Mouse (Mus musculus): ENCODE results near the gene 4833439L19Rik. TPM values are rescaled to one million over a fixed set of nuclear protein-coding genes. Genes with fewer than 3 reads are reported as not detected.
A peak's percentile ranks its signal among the peaks of the same experiment; 100 is the strongest.

The 4833439L19Rik gene
- total RNA-seq, 2 experiments from 2014 or later = 155 to 156 TPM

DNA sequence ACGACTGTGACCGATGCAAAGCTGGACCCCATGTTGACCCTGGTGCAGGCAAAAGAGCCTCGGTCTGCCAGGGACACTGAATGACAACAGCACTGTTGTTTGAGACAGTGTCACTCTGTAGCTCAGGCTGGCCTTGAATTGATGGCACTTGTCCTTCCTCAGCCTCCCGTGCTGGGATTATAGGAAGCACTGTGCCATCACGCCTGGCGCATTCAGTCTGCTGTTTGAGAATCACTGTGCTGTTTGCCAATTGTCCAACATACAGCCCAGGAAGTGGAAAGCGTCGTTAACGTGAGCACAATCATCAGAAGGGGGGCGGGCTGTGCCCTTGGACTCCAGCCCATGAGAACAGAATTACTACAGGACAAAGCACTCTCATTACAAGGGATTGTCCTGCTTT is 16.9 kb upstream of the 4833439L19Rik start:
- DNase-seq = peak; percentile 19 to 29

DNA sequence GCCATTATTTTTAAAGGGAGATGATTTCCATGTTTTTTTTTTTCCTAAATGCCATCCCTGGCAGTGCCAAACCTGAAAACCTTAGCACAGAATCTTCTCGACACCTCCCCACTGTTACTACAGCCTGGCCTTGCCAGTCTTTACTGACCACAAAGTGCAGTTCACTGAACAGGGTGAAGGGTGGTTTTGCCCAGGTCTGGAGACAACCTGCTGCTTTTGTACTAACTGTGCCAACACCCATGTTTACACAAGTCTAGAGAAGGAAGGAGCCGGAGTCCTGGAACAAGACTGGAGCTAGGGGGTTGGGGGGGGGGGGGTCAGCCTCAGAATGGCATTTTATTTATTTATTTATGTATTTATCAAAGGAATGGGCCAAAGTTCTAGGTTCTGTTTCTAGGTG is 16.1 kb upstream of the 4833439L19Rik start:
- no peak for DNase-seq

- no peak for DNase-seq
Measured at GRCm38 (mm10) chr13:54577652-54578507, 12.6 kb upstream of the 4833439L19Rik start.

GRCm38 (mm10) chr13:54575489-54575888 is 10.3 kb upstream of the 4833439L19Rik start:
- no peak for DNase-seq

DNA sequence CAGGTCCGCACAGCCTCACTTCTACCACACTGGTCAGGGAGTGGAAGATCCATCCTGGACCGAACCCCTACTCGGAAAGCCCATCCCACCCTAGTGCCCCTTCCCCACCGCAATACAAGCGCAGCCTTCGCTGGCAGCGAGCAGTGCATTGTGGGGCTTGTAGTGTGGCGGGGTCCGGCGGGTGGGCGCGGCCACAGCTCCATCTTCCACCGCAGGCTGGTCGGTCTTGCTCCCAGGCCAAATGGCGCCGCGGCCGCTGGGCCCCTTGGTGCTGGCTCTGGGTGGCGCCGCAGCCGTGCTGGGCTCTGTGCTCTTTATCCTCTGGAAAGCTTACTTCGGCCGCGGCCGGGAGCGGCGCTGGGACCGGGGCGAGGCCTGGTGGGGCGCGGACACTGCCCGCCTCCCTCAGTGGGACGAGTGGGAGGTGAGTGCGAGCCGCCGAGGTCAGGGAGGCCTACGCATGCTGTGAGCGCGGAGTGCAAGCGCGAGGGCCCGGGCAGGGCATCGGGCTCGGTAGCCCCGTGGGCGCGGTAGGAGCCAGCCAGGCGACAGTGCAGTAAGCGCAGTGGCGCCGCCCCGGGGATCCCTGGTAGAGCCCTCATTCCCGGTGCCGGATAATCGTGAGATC is 9.7 kb upstream of the 4833439L19Rik start, which contains the start of gene Arl10:
TSS of gene Arl10 (plus strand) at position 162 of the 628 bp plus-strand sequence.
- DNase-seq = peak; percentile 80

GRCm38 (mm10) chr13:54572621-54573020 is 7.4 kb upstream of the 4833439L19Rik start:
- no peak for DNase-seq

- DNase-seq = no peak
Measured at GRCm38 (mm10) chr13:54571637-54572036, 6.4 kb upstream of the 4833439L19Rik start.

GRCm38 (mm10) chr13:54570736-54571135 is 5.5 kb upstream of the 4833439L19Rik start:
- DNase-seq = no peak

DNA sequence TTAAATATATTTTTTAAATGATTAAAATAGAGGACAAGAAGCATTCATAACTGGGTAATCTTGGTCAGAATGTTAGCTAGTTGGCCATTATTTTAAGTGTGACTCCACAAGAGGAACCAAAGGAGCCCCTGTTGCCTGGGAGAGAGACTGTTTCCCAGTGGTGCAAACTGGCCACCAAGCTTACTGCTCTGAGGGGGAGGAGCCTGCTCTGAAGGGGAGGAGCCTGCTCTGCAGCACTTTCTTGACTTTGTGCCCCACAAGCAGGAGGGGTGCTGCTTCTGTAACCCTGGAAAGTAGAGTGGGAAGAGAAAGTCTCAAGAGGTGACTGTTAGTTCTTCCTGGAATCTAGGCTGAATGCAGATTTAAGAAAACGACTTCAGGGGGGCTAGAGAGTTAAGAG is 4.0 kb upstream of the 4833439L19Rik start:
- DNase-seq = no peak

GRCm38 (mm10) chr13:54568380-54568779 is 3.1 kb upstream of the 4833439L19Rik start:
- no peak for DNase-seq

DNA sequence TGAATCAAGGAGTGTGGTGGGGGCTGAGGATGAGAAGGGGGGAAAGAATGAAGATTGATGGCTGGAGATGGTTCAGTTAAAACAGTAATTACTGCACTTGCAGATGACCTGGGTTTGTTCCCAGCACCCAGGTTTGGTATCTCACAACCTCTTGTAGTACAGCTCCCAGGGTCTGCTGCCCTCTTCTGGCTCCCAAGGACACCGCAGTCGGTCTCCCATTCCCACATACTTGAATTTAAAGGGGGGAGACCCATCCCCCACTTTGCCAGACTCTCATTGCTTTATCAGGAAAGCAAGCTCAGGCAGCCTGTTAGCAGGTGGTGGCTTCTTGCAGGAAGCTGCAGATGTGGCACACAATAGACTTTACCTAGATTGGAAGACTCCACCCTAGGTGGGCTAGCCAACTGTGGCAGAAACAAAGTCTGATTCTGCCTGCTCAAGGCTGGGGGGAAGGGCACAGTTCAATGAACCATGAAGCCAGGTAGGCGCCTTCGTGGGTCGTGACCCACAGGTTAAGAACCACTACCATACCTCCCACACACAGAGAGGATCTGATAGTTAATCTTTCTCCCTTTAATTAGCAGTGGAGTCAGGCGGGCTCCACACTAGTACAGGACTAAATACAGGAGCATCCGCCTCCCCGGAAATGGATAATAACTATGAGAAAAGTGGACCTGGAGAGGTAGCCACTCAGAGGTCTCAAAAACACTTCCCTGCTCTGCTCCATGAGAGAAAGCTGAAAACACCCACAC is 535 bp upstream of the 4833439L19Rik start:
- DNase-seq = peak in 1 of 2 experiments; percentile 34

DNA sequence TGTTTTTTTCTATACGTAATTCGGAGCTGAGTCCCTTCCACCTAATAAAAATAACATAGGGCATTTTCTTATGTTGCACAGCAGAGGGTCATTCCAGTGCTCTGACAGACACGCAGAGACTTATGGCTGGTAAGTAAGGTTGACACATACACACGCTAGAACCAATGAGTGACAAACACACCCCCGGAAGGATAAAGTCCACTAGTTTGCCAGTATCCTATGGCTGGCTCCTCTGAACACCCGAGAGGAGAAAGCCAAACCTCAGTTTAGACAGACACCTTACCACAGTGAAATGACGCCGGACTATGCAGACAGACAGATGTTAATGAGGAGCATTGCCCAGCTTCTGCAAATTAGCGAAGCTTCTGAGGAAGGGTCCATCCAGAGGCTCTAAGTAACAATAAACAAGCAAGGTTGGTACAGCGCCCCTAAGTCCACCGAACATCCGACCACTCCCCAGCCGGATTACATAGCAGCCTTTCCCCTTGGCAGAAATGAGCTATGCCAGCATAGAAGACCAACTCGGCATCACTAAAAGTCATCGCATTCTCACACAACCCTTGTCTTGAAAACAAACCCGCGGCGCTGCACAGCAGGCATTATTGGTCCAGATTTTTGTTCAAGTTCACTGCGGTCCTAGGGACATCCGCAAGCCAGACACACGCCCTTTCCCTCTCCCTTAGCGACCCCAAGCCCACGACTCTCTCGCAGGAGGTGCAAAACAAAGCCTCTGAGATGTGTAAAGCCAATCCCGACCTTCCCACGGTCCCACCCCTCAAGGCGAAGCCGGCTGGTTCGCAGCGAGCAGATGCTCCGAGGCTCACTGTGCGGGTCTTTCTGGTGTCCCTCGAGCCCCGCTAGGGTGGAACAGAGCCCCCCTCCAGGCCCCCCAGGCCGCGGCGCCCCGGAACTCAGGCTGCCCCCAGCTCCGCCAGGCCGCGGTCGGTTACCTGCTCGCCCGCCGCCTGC is 719 bp downstream of the 4833439L19Rik start:
- DNase-seq = no peak

DNA sequence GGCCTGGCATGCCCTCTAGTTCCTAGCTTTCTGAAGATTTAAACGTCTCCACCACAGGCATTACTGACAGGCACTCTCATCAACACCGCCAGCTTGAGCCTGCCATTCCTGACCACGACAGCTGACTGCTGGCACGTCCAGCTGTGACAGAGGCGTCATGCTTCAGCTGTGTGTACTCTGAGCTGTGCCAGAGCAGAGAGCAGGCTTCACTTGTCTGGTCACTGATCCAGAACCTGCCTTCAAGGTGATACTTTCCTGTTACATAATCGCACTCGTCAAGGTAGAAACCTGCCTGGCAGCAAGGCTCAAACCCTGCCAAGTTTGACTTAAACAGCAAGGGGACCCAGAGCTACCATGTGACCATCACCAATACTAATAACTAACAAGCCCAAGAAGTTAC is 2.7 kb downstream of the 4833439L19Rik start:
- no peak for DNase-seq

GRCm38 (mm10) chr13:54560608-54561007 is 4.6 kb downstream of the 4833439L19Rik start:
- DNase-seq = no peak

- DNase-seq = no peak
Measured at GRCm38 (mm10) chr13:54559656-54560055, 5.6 kb downstream of the 4833439L19Rik start.

DNA sequence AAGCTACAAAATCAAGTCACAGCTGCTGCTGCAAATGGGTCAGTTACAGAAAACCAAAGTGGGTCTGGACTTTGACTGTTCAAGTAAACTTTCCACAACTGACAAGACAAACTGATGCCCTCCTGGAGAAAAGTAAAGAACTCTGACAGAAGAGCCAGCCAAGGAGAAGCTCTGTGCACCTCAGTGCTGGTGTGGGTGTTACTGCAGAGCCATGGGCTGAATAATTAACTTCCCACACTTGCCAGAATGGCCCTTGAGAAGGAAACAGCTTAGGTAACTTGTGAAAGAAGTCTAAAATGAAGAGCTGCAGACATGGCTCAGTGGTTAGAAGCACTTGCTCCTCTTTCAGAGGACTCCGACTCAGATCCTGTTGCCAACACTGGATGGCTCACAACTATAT is 7.6 kb downstream of the 4833439L19Rik start:
- DNase-seq = no peak

DNA sequence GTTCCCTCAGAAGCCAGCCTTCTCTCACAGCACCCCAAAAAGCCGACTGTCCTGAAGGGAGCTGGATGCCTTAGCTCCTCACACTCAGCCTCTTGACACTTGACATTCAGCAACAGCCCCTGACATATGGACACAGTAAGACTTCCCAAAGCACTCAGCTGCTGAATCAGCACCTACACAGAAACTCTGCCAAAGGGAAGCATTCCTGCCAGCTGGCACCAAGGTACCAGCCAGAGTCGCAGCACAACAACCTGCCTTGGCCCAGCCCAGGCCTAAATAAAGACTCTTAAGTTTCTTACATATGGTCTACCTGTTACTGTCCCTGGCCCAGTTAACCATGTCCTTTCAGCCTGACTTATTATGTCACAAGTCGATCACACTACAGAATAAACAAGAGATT is 8.4 kb downstream of the 4833439L19Rik start:
- no peak for DNase-seq

- no peak for DNase-seq
Measured at GRCm38 (mm10) chr13:54556176-54556575, 9.1 kb downstream of the 4833439L19Rik start.

GRCm38 (mm10) chr13:54548036-54548435 is 17.2 kb downstream of the 4833439L19Rik start:
- no peak for DNase-seq

GRCm38 (mm10) chr13:54532134-54532533 is 33.1 kb downstream of the 4833439L19Rik start:
- no peak for DNase-seq

DNA sequence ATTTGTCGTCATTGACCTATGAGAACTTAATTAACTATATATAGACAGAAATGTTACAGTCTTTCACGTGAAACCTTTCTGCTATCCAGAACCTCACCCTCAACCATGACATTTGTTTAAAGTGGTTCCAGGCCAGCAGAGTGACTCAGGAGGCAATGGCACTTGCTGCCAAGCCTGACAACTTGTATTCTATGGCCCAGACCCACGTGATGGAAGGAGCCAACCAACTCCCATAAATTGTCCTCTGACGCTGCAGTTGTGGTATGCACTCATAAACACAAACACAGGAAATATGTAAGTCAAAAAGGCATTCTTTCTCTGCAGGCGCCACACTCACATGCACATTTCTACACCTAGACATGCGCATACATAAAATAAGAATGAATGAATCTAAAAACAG is 38.1 kb downstream of the 4833439L19Rik start:
- no peak for DNase-seq

GRCm38 (mm10) chr13:54521181-54521580 is 44.1 kb downstream of the 4833439L19Rik start:
- DNase-seq = no peak
